Mouse (Mus musculus): ENCODE data around the gene Adam19. TPM values are rescaled to one million over a fixed set of nuclear protein-coding genes. Genes with fewer than 3 reads are reported as not detected.

Gene Adam19
- total RNA-seq, 2 experiments from 2014 or later, result 56.8 to 77.7 TPM

DNA sequence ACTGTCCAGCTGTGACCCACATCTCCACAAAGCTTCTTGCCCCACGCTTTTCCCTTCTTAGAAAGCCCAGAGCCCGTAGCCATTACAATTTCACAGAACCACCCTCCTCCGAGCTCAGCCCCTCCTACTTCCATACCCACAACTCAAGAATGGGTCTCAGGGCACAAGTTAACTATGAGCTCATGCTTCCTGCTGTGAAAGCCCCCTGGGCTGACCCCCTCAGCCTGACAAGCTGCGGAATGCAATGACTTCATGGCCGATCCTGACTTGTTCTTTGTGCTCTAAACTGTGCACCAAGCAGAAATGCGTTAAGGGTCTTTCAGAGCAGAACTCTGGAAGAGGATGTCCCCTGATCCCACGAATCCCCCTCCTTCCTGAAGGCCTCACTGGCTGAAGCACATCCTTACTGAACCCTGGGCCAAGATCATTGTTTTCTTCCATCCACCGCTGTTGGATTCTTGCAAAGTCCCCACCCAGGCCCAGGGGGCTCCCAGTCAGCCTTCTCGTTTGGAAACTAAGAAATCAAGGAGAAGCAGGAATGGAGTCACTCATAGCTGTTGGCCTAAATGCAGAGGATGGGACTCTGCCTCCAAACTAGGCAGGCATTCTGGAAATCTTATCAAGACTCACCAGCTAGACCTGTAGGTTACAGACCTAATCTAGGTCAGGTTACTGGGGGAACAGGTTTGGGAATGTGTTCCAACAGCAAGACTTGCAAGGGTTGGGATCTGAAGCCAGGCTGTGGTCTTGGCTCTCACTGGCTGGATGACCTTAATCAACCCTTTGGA is 39.9 kb downstream of the Adam19 start:
- DNase-seq, result peak in 1 of 2 experiments; percentile 64
- intact Hi-C loops (cut with DNase I), result no loop called here

DNA sequence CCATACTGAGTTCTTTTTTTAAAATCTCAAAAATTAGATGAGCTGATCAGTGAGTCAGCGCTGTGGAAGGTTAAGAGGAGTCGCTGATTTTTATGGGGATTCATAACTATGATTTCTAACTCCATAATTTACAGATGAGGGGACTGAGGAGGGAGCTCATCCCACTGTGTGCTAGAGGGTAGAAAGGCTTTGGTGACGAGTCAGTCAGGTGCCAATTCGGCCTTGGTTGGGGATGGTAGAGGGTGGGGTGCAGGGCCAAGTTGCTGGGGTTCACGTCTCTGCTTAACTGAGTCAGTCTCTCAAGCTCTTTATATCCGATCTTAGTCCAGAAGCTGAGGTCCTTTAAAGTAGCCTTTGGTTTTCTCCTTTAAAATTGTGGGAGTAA is 40.5 kb downstream of the Adam19 start:
- DNase-seq, result no peak
- intact Hi-C loops (cut with DNase I), result no loop called here

DNA sequence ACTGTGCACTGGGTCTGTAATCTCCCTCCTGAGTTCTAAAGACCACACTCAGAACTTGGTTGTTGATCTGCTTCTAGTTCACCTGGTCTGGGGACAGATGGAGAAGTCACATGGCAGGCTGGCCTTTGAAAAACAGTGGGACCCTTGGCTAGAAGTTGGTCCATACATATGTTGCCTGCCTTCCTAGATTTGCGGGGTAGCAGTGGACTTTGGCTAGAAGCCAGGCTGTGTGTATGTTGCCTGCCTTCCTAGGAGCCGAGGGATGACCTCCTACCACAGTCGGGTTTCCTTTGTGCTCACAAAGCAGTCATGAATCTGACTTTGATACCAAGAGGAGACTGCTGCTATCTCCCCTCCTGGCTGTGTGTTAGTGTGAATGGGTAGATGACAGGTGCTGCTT is 41.3 kb downstream of the Adam19 start:
- DNase-seq, result no peak
- intact Hi-C loops (cut with DNase I), result no loop called here

DNA sequence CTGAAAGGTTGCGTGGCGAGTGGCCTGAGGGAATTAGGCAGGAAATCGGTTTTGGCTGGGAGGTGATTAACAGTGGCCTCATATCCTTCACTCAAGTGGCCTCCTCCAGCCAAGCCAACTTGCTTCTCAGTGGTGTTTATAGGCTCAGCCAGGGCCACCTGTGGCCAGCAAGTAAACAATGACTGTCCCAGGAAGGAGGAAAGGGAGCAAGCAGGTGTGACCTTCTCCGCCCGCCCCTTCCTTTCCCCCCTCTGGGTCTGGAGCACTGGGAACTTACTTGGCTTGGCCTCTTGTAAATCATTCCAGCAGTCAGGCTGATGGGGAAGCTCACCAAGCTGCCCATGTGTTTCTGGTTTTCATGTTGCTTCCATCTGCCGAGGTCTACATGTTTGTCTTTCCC is 46.3 kb downstream of the Adam19 start:
- DNase-seq, result peak in 1 of 2 experiments; percentile 49
- intact Hi-C loops (cut with DNase I), result no loop called here

DNA sequence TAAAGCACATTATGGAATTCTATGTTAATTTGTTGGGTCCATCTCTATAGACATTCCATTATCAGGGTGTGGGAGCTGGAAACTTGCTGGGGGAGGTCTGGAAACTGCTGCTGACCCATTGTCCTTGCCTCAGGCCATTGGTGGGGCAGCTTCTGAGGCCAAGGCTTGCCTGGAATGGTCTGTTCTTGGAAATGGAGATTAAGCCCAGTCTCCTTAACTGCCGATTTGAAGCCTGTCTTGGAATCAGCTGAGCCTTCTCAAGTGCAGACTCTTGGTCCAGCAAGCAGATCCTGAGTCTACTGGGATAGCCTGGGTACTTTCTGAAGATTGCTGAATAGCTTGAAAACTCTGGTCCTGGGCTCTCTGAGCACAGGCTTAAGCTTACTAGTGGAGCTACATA is 51.3 kb downstream of the Adam19 start:
- no peak for DNase-seq
- intact Hi-C loops (cut with DNase I), result no loop called here

DNA sequence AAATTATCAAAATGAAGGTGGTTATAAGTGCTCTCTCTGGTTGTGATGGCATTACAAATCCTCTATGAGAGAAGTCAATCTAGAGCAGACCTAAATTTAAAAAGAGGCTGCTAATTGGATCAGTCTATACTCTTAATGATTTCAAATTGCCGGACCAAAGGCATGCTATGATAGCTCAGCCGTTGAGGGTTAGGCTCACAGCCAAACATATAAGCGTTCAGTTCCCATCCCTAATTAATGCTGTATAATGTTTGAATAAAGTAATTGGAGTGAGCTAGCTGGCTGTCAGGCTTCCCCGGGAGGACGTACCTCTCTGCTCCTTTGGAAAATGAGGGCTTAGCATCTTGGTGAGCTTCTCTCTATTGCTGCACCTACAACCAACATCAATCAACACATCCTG is 53.4 kb downstream of the Adam19 start:
- no peak for DNase-seq
- intact Hi-C loops (cut with DNase I), result no loop called here

DNA sequence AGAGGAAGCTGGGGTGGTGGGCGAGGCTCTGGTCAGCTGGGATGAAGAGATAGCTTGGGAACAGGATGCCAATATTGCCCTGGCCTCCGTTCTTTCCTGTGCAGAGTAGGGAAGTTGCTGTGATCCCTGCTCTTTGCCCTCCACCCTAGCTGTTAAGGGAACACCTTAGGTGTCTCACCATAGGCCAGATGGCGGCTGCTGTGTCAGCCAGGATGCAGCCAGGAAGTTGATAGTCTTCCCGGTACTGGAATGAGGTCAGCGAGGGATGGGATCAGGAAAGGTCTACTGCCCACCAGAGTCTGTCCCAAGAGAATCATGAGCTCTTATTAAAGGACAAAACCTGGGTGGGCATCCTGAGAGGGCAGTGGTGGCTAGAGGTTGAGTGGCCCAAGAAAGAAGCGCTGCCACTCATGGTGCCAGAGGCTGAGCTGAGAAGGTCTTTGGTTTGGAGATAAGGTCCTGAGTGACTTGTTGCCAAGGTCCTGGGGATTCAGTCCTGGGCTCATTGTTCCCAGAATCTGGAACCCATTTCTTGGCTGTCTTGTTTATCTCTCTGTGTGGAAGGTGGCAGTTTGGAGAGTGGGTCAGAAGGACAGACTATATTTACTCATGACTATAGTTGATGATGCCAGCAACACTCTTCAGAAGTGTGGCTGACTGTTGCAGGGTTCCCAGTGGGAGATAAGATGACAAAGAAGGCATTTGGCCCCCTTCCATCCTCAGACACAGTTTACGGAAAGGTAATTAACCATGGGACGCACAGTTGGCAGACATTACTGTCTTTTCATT is 54.6 kb downstream of the Adam19 start:
- intact Hi-C loops (cut with DNase I), result no loop called here
- DNase-seq, result peak in 1 of 2 experiments; percentile 62

DNA sequence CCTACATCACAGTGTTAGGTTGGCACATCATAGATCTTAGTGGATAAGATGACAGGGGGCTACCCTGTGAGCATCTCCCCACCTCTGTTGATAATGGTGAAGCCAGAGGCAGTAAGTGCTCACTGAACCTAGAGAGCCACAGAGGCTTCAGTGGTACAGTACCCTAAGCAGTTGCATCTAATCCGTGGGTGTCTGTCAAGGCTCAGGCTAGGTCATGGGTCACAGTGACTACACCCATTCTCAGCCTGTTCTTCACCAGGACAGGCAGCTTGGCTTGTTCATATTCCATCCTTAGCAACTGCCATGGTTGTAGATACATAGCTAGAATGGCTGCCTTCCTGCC is 55.1 kb downstream of the Adam19 start:
- intact Hi-C loops (cut with DNase I), result no loop called here
- no peak for DNase-seq

DNA sequence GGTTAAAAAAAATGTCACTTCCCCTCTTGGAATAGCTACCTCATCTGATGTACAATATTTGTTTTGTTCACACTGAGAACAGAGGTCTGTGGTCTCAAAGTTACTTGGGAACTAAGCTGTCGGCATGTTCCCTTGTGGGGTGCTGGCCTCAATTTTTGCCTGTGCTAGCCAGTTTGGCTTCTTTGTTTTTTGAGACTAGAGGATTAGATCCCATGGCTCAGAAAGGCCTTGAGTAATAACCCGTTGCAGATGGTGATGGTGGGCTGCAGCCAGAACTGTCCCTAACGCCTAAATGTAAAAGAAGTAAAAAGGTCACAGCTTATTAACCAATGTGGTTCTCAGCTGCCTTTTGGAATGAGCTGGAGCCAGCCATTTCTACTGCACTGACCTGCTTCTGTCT is 57.4 kb downstream of the Adam19 start:
- DNase-seq, result no peak
- intact Hi-C loops (cut with DNase I), result no loop called here

DNA sequence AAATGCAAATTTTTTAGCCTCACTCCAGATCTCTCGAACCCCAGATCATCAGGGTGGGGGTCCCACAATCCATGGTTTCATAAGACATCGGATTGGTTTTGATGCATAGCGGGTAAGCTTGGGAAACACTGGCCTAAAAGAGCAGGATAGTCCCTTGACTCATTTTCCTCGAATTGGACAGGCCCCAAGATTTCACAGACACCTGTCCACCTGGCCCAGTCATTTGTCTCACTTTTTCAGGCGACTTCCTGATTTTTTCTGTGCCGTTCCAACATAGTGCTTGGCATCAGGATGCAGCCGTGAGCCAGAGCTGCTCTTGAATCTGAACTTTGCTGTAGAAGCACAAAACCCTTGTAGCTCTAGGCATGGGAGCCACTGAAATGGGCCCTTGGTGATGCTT is 58.4 kb downstream of the Adam19 start:
- intact Hi-C loops (cut with DNase I), result no loop called here
- DNase-seq, result no peak

DNA sequence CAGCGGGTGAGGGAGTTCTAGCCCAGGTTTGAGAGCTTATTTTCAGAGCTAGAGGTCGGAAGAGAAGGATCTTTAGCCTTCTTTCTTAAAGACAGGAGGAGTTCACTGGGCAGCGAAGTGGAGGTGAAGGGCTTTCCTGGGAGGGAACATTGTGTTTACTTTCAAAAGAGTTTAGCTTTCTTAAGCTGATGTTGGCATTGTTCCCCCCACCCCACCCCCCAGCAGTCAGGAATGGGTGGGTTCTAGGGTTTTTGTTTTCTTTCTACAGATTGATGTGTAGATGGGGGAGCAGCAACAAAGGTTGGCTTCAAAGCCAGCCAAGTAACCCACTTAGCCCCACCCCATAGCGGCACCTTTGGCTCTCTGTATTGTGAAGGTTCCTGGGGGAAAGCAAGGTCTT is 59.2 kb downstream of the Adam19 start:
- no peak for DNase-seq
- intact Hi-C loops (cut with DNase I), result no loop called here

DNA sequence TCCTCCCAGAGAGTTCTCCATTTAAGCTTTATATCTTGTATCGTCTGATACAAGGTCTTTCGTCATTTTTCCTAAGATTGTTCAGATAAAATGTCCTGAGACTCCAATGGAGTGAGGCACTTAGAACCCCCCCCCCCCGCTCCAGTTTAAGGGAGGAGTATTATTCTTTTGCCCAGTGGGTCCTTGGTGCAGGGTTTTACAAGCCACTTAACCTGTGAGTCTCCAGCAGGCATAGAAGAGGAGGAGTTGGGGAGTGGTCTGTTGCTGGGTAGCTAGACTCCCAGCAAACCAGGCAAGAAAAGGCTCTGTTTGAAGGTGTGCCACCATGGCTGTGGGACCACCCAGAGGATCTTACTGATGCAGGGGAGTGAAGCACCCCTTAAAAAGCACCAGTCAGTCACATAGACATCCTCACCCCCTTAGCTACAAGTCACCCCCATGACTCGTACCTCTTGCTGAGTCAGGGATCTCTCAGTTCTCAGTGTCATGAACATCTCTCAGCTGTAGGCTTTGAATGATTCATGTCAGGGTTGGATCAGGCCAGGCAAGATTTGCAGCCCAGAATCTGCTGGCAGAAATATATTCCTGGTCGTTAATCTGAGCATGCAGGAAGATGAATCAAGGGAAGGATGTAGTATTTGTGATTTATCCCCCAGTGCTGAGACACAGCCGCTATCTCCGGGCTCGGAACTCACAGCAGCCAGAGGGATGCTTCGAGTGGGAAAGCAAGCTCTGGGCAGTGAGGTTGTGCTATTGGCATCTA is 59.8 kb downstream of the Adam19 start:
- intact Hi-C loops (cut with DNase I), result no loop called here
- no peak for DNase-seq

DNA sequence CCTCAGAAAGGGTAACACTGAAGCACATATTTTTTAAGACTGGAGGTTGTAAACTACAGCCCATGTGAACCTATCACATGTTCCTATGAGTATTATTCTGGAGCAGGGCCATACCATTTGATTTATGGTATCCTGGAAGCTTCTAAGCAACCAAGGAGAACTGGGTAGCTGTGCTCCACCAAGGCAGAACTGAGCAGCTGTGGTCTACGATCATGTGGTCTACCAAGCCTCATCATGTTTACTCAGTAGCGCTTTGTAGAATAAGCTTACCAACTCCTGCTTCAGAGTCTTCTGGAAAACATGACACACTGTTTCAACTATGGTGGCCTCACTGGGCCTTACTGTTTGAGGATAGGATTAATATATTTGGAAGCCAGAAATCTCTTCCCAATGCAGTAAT is 60.7 kb downstream of the Adam19 start:
- intact Hi-C loops (cut with DNase I), result no loop called here
- DNase-seq, result no peak

DNA sequence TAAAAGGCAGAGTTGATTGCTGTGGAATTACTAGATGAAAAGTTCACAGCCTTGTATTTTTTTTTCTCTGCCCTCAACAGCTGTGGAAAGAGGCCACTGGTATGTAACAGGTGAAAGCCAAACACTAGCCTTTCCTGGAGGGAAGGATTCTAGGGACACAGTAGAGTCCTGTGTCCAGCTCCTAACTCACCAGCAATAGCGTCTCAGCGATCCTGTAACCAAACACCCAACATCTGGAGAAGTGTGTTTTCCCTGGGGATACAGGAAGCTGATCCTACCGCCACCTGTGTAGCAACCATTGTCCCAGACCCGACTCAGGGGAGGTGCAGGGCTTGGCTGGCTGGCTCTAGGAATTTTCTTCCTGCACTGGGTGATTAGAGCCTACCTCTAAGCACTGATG is 63.8 kb downstream of the Adam19 start:
- no peak for DNase-seq
- intact Hi-C loops (cut with DNase I), result loop anchor here (10.0 kb wide), 1 partner anchor 165 kb away; the partner anchor contains the start of gene Thg1l

DNA sequence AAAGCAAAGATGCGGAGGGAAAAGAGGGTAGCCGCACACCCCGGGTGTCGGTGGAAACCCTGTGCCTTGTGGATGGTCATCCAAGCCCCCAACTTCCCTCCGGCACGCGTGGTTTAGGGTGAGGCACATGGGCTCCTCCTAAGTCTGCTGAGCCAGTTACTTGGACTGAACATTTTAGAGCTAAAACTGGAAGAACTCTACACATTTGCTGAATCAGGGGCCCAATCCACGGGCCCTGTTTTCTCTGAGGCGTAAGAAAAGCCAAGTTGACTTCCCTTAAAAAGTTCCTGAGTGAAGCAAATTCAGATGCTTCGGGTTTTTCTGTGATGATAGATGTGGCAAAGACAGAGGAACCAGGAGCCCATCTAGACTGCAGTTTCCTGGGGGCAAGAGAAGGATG is 64.3 kb downstream of the Adam19 start:
- intact Hi-C loops (cut with DNase I), result loop anchor here (10.0 kb wide), 1 partner anchor 165 kb away; the partner anchor contains the start of gene Thg1l
- DNase-seq, result no peak

DNA sequence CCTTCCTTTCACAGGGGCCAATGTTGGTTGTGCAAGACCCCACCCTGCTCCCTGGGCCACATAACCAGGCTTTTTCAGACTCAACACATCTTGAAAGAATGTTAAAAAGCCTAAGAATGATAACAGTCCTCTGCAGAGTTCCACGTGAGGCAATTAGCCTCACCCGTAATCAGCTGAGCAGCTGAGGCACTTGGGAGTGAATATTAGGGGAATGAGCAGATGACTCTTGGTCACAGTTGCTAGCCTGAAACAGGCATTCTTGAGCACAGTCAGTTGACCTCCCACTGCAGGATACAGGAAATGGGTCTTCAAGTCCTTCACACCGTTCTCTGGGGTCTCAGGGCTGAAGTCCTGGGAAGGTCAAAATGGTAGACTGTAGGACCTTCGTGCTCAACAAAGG is 65.9 kb downstream of the Adam19 start:
- DNase-seq, result no peak

DNA sequence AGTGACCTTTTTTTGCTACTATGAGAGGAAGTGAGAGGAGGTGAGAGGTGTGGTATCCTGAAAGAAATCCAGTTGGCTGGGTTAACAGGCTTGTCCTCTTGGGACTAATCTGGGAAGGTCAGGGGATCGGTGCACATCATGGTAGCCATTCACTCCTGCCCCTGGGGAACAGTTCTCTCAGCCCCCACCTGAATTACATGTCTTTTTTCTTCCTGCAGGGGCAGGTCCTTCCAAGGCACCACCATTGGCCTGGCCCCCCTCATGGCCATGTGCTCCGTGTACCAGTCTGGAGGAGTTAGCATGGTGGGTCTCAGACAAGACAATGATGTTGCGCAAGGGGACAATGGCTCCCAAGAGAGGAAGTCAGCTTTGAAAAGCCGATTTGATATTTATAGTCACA is 67.1 kb downstream of the Adam19 start:
- intact Hi-C loops (cut with DNase I), result loop anchor here (10.0 kb wide), 1 partner anchor 168 kb away; the partner anchor contains the start of gene Thg1l
- DNase-seq, result no peak

More for the DNA sequence above, 65.9 kb downstream of the Adam19 start:
- intact Hi-C loops (cut with DNase I), result loop anchor here (10.0 kb wide), 1 partner anchor 167 kb away; the partner anchor contains the start of gene Thg1l

DNA sequence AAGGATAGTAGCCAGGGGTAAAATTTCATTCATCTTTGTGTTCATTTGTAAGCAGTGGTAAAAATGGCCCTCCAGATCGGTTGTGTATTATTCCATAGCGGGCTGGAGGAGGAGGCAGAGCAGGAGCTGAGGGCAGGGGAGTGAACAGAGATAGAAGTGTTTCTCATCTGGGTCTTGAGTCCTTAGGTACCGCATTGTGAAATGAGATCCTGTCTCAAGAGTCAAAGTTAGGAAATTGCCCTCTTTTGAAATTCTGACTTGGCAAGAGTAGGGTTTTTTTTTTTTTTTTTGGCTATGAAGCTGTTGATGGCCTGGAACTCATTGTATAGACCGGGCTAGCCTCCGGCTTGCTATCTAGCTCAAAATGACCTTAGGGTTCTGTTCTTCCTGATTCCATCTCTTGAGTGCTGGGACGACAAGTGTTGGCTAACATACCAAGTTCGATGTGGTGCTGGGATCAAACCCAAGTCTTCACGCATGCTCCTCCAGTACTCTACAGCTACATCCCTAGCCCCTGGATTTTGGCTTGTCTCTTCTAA is 67.6 kb downstream of the Adam19 start:
- intact Hi-C loops (cut with DNase I), result loop anchor here (10.0 kb wide), 1 partner anchor 169 kb away; the partner anchor contains the start of gene Thg1l
- DNase-seq, result no peak

DNA sequence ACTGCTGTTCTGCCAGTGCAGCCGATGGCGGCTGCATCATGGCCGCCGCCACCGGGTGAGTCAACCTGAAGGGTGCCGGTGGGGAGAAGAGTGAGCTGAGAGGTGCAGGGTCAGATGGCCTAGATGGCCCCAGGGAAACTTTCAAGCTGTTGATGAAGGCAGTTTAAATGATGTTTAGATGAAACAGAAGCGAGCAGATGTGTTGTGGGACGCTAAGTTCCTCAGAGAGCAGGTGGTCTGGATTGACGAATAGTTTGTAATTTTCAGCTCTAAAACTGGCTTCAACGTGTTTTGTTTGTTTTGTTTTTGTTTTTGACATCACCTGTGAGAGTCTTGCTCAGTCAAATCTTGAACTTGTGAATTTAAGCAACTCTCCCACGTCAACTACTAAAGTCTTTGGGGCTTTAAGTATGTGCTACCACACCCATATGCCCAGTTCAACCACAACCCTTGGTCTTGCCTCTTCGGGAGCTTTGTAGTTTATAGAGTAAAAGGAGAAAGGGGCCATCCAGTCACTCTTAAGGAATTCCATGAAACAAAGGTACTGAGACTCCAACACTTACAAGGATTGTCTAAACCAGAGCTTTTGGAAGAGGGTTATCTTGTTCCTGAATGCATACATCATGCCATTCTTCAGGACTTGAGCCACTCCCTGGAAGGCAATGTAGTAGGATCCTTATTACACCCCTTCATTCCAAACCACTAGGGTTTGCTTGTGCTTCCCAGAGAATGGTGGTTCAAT is 69.5 kb downstream of the Adam19 start:
- no peak for DNase-seq
- intact Hi-C loops (cut with DNase I), result loop anchor here (5.0 to 10.0 kb wide), 2 partner anchors 92 to 170 kb away; partner anchors contain the start of gene Thg1l

DNA sequence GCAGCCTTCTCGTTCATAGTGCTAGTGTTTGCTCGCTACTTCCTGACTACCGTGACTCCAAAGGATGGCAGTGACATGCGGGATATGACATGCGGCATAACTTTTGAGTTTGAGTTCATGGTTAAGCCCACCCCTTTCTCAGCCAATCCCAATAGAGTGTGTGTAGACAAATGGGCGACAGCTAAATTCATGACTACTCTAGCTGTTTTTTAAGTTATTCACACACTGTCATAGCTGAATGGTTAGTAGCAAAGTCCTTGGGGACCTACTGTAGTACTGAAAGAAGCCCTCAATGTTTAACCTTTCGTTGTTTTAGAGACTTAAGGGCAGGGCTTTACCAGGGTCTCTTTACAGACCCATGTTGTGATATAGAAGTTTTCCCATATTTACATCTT is 70.0 kb downstream of the Adam19 start:
- intact Hi-C loops (cut with DNase I), result loop anchor here (5.0 to 10.0 kb wide), 2 partner anchors 91 to 171 kb away; partner anchors contain the start of gene Thg1l
- DNase-seq, result no peak
